26 mouse cellular contexts compared by ENCODE assay signal in the genomic region with DNA sequence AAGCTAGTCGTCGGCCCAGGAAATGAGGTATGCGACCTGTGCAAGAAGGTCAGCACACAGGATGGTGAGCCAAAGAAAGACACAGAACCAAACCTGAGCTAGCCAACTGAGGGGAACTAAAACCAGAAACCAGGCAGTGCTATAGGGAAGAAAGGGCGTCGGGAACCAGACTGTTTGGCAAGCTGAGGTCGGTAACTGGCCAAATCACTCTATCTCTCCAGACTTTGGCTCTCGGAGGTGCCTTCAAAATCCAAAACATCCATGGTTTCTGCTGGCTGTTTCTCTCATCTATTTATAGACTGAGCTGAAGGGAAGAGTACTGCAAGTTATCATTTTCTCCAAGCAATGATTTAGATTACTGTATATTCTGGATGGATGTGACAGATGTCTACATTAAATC. TPM values are rescaled to one million over a fixed set of nuclear protein-coding genes. Genes with fewer than 3 reads are reported as not detected.
DNase-seq lines count a peak whose midpoint lies in the region; ATAC-seq lines count a peak whose summit lies in the region.
"Had no signal": no experiment of that assay in that cellular context is flagged by ENCODE, and none has a peak within 500 bp of the region (broad histone marks: within the 10 kb centered on the region; RNA-seq: fewer than 3 reads in every experiment).

No protein-coding gene starts in this region.

- no peak overlapping the region for H3K27ac ChIP-seq in lung, embryonic 16.5 days (ENCODE audit: low read length)
- H3K27ac ChIP-seq: embryonic facial prominence, embryonic 13.5 days; heart, adult 2 months; heart, embryonic 15.5 days; hindbrain, embryonic 15.5 days; intestine, embryonic 15.5 days; midbrain, embryonic 12.5 days; neural tube, embryonic 15.5 days had no signal

- H3K36me3 ChIP-seq in lung, embryonic 16.5 days (ENCODE audit: control insufficient read depth, insufficient read depth, low read length) = no peaks in the 10 kb centered on the region
- H3K36me3 ChIP-seq: embryonic facial prominence, embryonic 13.5 days; heart, embryonic 15.5 days; hindbrain, embryonic 15.5 days; intestine, embryonic 15.5 days; midbrain, embryonic 12.5 days; neural tube, embryonic 15.5 days had no signal

- no peaks in the 10 kb centered on the region for H3K9me3 ChIP-seq in lung, embryonic 16.5 days (ENCODE audit: control insufficient read depth, low read length)
- H3K9me3 ChIP-seq: embryonic facial prominence, embryonic 13.5 days; heart, embryonic 15.5 days; hindbrain, embryonic 15.5 days; intestine, embryonic 15.5 days; midbrain, embryonic 12.5 days; neural tube, embryonic 15.5 days had no signal

- no peaks in the 10 kb centered on the region for H3K27me3 ChIP-seq in lung, embryonic 16.5 days (ENCODE audit: control insufficient read depth, insufficient read depth, low read depth, low read length)
- H3K27me3 ChIP-seq: embryonic facial prominence, embryonic 13.5 days; heart, embryonic 15.5 days; hindbrain, embryonic 15.5 days; intestine, embryonic 15.5 days; midbrain, embryonic 12.5 days; neural tube, embryonic 15.5 days had no signal

- H3K4me2 ChIP-seq in lung, embryonic 16.5 days (ENCODE audit: low read depth, low read length) = no peak overlapping the region
- H3K4me2 ChIP-seq: embryonic facial prominence, embryonic 13.5 days; heart, embryonic 15.5 days; hindbrain, embryonic 15.5 days; intestine, embryonic 15.5 days; liver, embryonic 11.5 days; midbrain, embryonic 12.5 days; neural tube, embryonic 15.5 days had no signal

- peak; percentile 85 for ATAC-seq in frontal cortex, adult (ENCODE audit: low TSS enrichment)
- ATAC-seq in lung, embryonic 16.5 days (ENCODE audit: low read depth) = peak; percentile 79
- ATAC-seq: forebrain, embryonic 14.5 days; intestine, embryonic 15.5 days; liver, postnatal 0 days had no signal

- peak; percentile 13 for DNase-seq in adrenal gland, postnatal 14 days
- no peak for DNase-seq in adrenal gland, adult (ENCODE audit: inconsistent age in 2 of 2, low spot score in 1 of 2)
- no peak for DNase-seq in frontal cortex, postnatal 14 days (ENCODE audit: low spot score in 2 of 2)
- no peak for DNase-seq in lung, adult 18-20 months
- peak; percentile 17 for DNase-seq in lung, postnatal 25 days (ENCODE audit: low spot score)
- no peak for DNase-seq in layer of hippocampus, postnatal 25 days (ENCODE audit: extremely low spot score in 1 of 2, low spot score in 1 of 2)
- DNase-seq: cerebellum, adult 9-11 months; gastrocnemius, postnatal 36 days; kidney, adult 8-10 months; kidney, postnatal 10 days; liver, postnatal 0 days; right cerebral cortex, adult 18-20 months; thymus, postnatal 14 days had no signal

- H3K9ac ChIP-seq in lung, embryonic 16.5 days (ENCODE audit: low read length) = no peak overlapping the region
- H3K9ac ChIP-seq: embryonic facial prominence, embryonic 13.5 days; heart, embryonic 15.5 days; hindbrain, embryonic 15.5 days; intestine, embryonic 15.5 days; liver, postnatal 0 days; midbrain, embryonic 12.5 days; neural tube, embryonic 15.5 days had no signal

- 53% methylated on average over 7 of the region's 7 CpGs for WGBS in lung, embryonic 16.5 days

- H3K4me3 ChIP-seq in lung, embryonic 16.5 days (ENCODE audit: low read length) = no peak overlapping the region
- H3K4me3 ChIP-seq: embryonic facial prominence, embryonic 13.5 days; heart, adult 2 months; heart, embryonic 15.5 days; hindbrain, embryonic 15.5 days; intestine, embryonic 15.5 days; midbrain, embryonic 12.5 days; neural tube, embryonic 15.5 days had no signal

- H3K4me1 ChIP-seq in lung, embryonic 16.5 days (replicated peaks; ENCODE audit: control insufficient read depth, insufficient read depth, low read length) = no peaks in the 10 kb centered on the region
- H3K4me1 ChIP-seq: embryonic facial prominence, embryonic 13.5 days; heart, embryonic 15.5 days; hindbrain, embryonic 15.5 days; intestine, embryonic 15.5 days; midbrain, embryonic 12.5 days; neural tube, embryonic 15.5 days had no signal

RNA-seq across cellular contexts. Expression of gene Bmp3, which starts 47.2 kb away (rescaled TPM):
- total RNA-seq in adrenal gland, postnatal 14 days (2021) = 1.4 and 1.6 TPM in 2 replicates
- polyA plus RNA-seq in lung, embryonic 16.5 days (2015; fragmentation: Nextera tagmentation; extraction: Ambion mirVana) = 5.5 and 7.3 TPM in 2 replicates
- 1 to 10 TPM; 3.6 to 3.7 TPM for total RNA-seq in layer of hippocampus, postnatal 25 days (2021)
- total RNA-seq: hematopoietic stem cell, adult 5-6 weeks; megakaryocyte, adult 5-6 weeks had no signal
- polyA plus RNA-seq: liver, postnatal 0 days had no signal

Comparison
In these comparisons a context has a peak if more than half of its experiments do, and no peak if none do; other contexts are left out.
1. DNase-seq: peak in adrenal gland, postnatal 14 days (single experiment) and lung, postnatal 25 days (single experiment); none in adrenal gland, adult (0 of 2), frontal cortex, postnatal 14 days (0 of 2), lung, adult 18-20 months (0 of 2) and layer of hippocampus, postnatal 25 days (0 of 2).